In genomic region chr3:102024981-102025451, GRCm38 (mm10) we compare ENCODE assay signal across 17 mouse cellular contexts. TPM values are rescaled to one million over a fixed set of nuclear protein-coding genes. Genes with fewer than 3 reads are reported as not detected.
DNase-seq lines count a peak whose midpoint lies in the region; ATAC-seq and TF ChIP-seq lines count a peak whose summit lies in the region.
"Had no signal": no experiment of that assay in that cellular context is flagged by ENCODE, and none has a peak within 500 bp of the region (broad histone marks: within the 10 kb centered on the region; RNA-seq: fewer than 3 reads in every experiment).

No protein-coding gene starts in this region.

- WGBS in midbrain, embryonic 10.5 days, result 72% methylated on average over 9 of the region's 9 CpGs
- 40% methylated on average over 9 of the region's 9 CpGs for WGBS in midbrain, postnatal 0 days
- WGBS in forebrain, embryonic 15.5 days, result 30% methylated on average over 9 of the region's 9 CpGs

- no peak overlapping the region for H3K4me3 ChIP-seq in midbrain, embryonic 10.5 days
- no peak overlapping the region for H3K4me3 ChIP-seq in midbrain, postnatal 0 days (ENCODE audit: low read depth, low read length)
- H3K4me3 ChIP-seq in forebrain, embryonic 15.5 days, result no peak overlapping the region
- H3K4me3 ChIP-seq: limb, embryonic 13.5 days; lung, embryonic 15.5 days; megakaryocyte, embryonic 14.5 days had no signal

- no peak for TF ChIP-seq CTCF in midbrain, postnatal 0 days (IDR thresholded peaks at IDR 0.05)

- H3K36me3 ChIP-seq in midbrain, embryonic 10.5 days, result no peaks in the 10 kb centered on the region
- H3K36me3 ChIP-seq in midbrain, postnatal 0 days (ENCODE audit: insufficient read depth, low read length), result no peaks in the 10 kb centered on the region
- no peaks in the 10 kb centered on the region for H3K36me3 ChIP-seq in forebrain, embryonic 15.5 days
- H3K36me3 ChIP-seq: limb, embryonic 13.5 days; lung, embryonic 15.5 days had no signal

- peak overlapping the region; percentile 75 for H3K27ac ChIP-seq in midbrain, embryonic 10.5 days (replicated peaks)
- no peak overlapping the region for H3K27ac ChIP-seq in midbrain, postnatal 0 days (ENCODE audit: low read depth, low read length)
- H3K27ac ChIP-seq in forebrain, embryonic 15.5 days (replicated peaks), result peak overlapping the region; percentile 61
- H3K27ac ChIP-seq: limb, embryonic 13.5 days; lung, embryonic 15.5 days had no signal

- no peak overlapping the region for H3K4me2 ChIP-seq in midbrain, postnatal 0 days (ENCODE audit: low read depth, low read length, poor library complexity, severe bottlenecking)
- no peak overlapping the region for H3K4me2 ChIP-seq in forebrain, embryonic 15.5 days (replicated peaks)
- H3K4me2 ChIP-seq: limb, embryonic 13.5 days; lung, embryonic 15.5 days had no signal

- H3K27me3 ChIP-seq in midbrain, embryonic 10.5 days (ENCODE audit: low read depth, poor library complexity, severe bottlenecking), result peaks cover 48% of the 10 kb centered on the region
- H3K27me3 ChIP-seq in midbrain, postnatal 0 days (ENCODE audit: insufficient read depth, low read length), result peaks cover 6% of the 10 kb centered on the region; the same call in 1 of the 2 replicates
- no peaks in the 10 kb centered on the region for H3K27me3 ChIP-seq in forebrain, embryonic 15.5 days

- H3K9me3 ChIP-seq in midbrain, embryonic 10.5 days (replicated peaks), result no peaks in the 10 kb centered on the region
- no peaks in the 10 kb centered on the region for H3K9me3 ChIP-seq in midbrain, postnatal 0 days (ENCODE audit: low read length)
- H3K9me3 ChIP-seq in forebrain, embryonic 15.5 days, result no peaks in the 10 kb centered on the region
- H3K9me3 ChIP-seq: limb, embryonic 13.5 days; lung, embryonic 15.5 days; megakaryocyte, embryonic 14.5 days had no signal

- ATAC-seq in midbrain, postnatal 0 days (ENCODE audit: low FRiP score), result no peak
- ATAC-seq in forebrain, embryonic 15.5 days (replicated peaks), result peak; percentile 85
- no peak for ATAC-seq in monocyte, adult 5-6 weeks (replicated peaks; ENCODE audit: insufficient number of reproducible peaks, low FRiP score, low TSS enrichment, poor library complexity, severe bottlenecking)
- ATAC-seq: Patski had no signal

- DNase-seq in midbrain, embryonic 10.5 days (ENCODE audit: low spot score), result no peak
- DNase-seq in midbrain, postnatal 0 days (ENCODE audit: low spot score), result no peak
- DNase-seq in mesoderm, embryonic 11.5 days (ENCODE audit: low read depth, low spot score), result peak; percentile 53
- no peak for DNase-seq in frontal cortex, adult 2 months (ENCODE audit: extremely low spot score in 1 of 2, low spot score in 1 of 2)
- DNase-seq in urinary bladder, postnatal 14 days (ENCODE audit: low spot score), result no peak
- DNase-seq: cerebellum, adult 9-10 months; right cerebral cortex, postnatal 4 days; thymus, postnatal 36 days had no signal

- no peak overlapping the region for H3K9ac ChIP-seq in midbrain, postnatal 0 days (replicated peaks; ENCODE audit: low read length, poor library complexity, severe bottlenecking)
- H3K9ac ChIP-seq in forebrain, embryonic 15.5 days (replicated peaks), result no peak overlapping the region
- H3K9ac ChIP-seq: limb, embryonic 13.5 days; lung, embryonic 15.5 days had no signal

- H3K4me1 ChIP-seq in midbrain, embryonic 10.5 days, result peaks cover 48% of the 10 kb centered on the region
- H3K4me1 ChIP-seq in midbrain, postnatal 0 days (ENCODE audit: insufficient read depth, low read length), result no peaks in the 10 kb centered on the region
- H3K4me1 ChIP-seq in forebrain, embryonic 15.5 days, result peaks cover 32% of the 10 kb centered on the region

RNA-seq across cellular contexts. Expression of gene Nhlh2, which starts 15.1 kb away (rescaled TPM):
- polyA plus RNA-seq in midbrain, embryonic 10.5 days (2016; fragmentation: Nextera tagmentation; extraction: Ambion mirVana), result 33.8 and 58.4 TPM in 2 replicates
- 18.8 and 21.2 TPM in 2 replicates for total RNA-seq in midbrain, postnatal 0 days (2014; rRNA removed)
- polyA plus RNA-seq in midbrain, postnatal 0 days (2015; fragmentation: Nextera tagmentation; extraction: Ambion mirVana), result 12.8 and 16.0 TPM in 2 replicates
- 24.3 and 25.4 TPM in 2 replicates for polyA plus RNA-seq in forebrain, embryonic 15.5 days (2015; fragmentation: Nextera tagmentation; extraction: Ambion mirVana)
- 0.32 and 0.42 TPM in 2 replicates for polyA plus RNA-seq in frontal cortex, adult 2 months (2012; rRNA removed)
- total RNA-seq in monocyte, adult 5-6 weeks (2017), result not detected in 3 replicates
- total RNA-seq: heart, adult 8-10 months; hematopoietic stem cell, adult 5-6 weeks had no signal
- polyA plus RNA-seq: Patski; stomach, embryonic 14.5 days had no signal
